Mouse (Mus musculus): ENCODE measurements around the gene Sigirr. TPM values are rescaled to one million over a fixed set of nuclear protein-coding genes. Genes with fewer than 3 reads are reported as not detected.
A peak's percentile ranks its signal among the peaks of the same experiment; 100 is the strongest.

Sigirr gene
- polyA plus RNA-seq, 1 experiment from 2014 or later, result 4.4 TPM

GRCm38 (mm10) chr7:141060426-141061242, 39.7 kb downstream of the Sigirr start, which contains the start of gene B4galnt4:
B4galnt4 (plus strand) TSS chr7:141061104.
- DNase-seq (ENCODE audit: low spot score) (peak; percentile 94), ATAC-seq (ENCODE audit: low read depth) (peak; percentile 98)
- Histone ChIP-seq H3K4me3 (ENCODE audit: low read depth, low read length) (peak within 1 kb of the TSS; percentile 80), H3K4me2 (ENCODE audit: low read depth, low read length) (peak within 1 kb of the TSS; percentile 93), H3K36me3 (ENCODE audit: control insufficient read depth, insufficient read depth, low read length) (peaks cover 19% of the 10 kb centered on the region; the same call in 1 of the 2 replicates), H3K27me3 (replicated peaks; ENCODE audit: control insufficient read depth, insufficient read depth, low read length) (no peaks in the 10 kb centered on the region), H3K27ac (replicated peaks; ENCODE audit: low read depth, low read length) (peak within 1 kb of the TSS; percentile 39; the same call in 1 of the 2 replicates), H3K4me1 (ENCODE audit: control insufficient read depth, insufficient read depth, low read length) (peaks cover 10% of the 10 kb centered on the region), H3K9ac (ENCODE audit: low read depth, low read length) (peak within 1 kb of the TSS; percentile 89), H3K9me3 (ENCODE audit: control insufficient read depth, low read length) (no peaks in the 10 kb centered on the region)
- WGBS, result under 1% methylated on average over 41 of the region's 72 CpGs

- Histone ChIP-seq H3K27ac (replicated peaks; ENCODE audit: low read depth, low read length) (no peak overlapping the region), H3K4me3 (ENCODE audit: low read depth, low read length) (peak overlapping the region; percentile 80), H3K36me3 (ENCODE audit: control insufficient read depth, insufficient read depth, low read length) (peaks cover 12% of the 10 kb centered on the region; the same call in 1 of the 2 replicates), H3K4me1 (ENCODE audit: control insufficient read depth, insufficient read depth, low read length) (peaks cover 10% of the 10 kb centered on the region), H3K9ac (ENCODE audit: low read depth, low read length) (peak overlapping the region; percentile 89; the same call in 1 of the 2 replicates), H3K27me3 (replicated peaks; ENCODE audit: control insufficient read depth, insufficient read depth, low read length) (no peaks in the 10 kb centered on the region), H3K4me2 (ENCODE audit: low read depth, low read length) (peak overlapping the region; percentile 93), H3K9me3 (ENCODE audit: control insufficient read depth, low read length) (no peaks in the 10 kb centered on the region)
- ATAC-seq (ENCODE audit: low read depth) (no peak), DNase-seq (ENCODE audit: low spot score) (no peak)
- 77% methylated on average over 2 of the region's 2 CpGs for WGBS
Observed at GRCm38 (mm10) chr7:141059929-141060328, 40.4 kb downstream of the Sigirr start.

GRCm38 (mm10) chr7:141058601-141059341, 41.6 kb downstream of the Sigirr start:
- Histone ChIP-seq H3K27me3 (replicated peaks; ENCODE audit: control insufficient read depth, insufficient read depth, low read length) (no peaks in the 10 kb centered on the region), H3K4me1 (ENCODE audit: control insufficient read depth, insufficient read depth, low read length) (peaks cover 10% of the 10 kb centered on the region), H3K4me2 (ENCODE audit: low read depth, low read length) (no peak overlapping the region), H3K9me3 (ENCODE audit: control insufficient read depth, low read length) (no peaks in the 10 kb centered on the region), H3K36me3 (ENCODE audit: control insufficient read depth, insufficient read depth, low read length) (0 out of 2 replicates have a peak, but pooled peaks cover 3% of the 10 kb centered on the region), H3K9ac (ENCODE audit: low read depth, low read length) (no peak overlapping the region), H3K27ac (replicated peaks; ENCODE audit: low read depth, low read length) (no peak overlapping the region), H3K4me3 (ENCODE audit: low read depth, low read length) (no peak overlapping the region)
- no peak for DNase-seq (ENCODE audit: low spot score)
- ATAC-seq (ENCODE audit: low read depth), result no peak
- WGBS, result 90% methylated on average over 14 of the region's 14 CpGs

- 96% methylated on average over 1 of the region's 1 CpGs for WGBS
- DNase-seq (ENCODE audit: low spot score), result no peak
- no peak overlapping the region for H3K4me3 ChIP-seq (ENCODE audit: low read depth, low read length)
Observed at GRCm38 (mm10) chr7:141057541-141057940, 42.8 kb downstream of the Sigirr start.

GRCm38 (mm10) chr7:141056976-141057375, 43.4 kb downstream of the Sigirr start:
- Histone ChIP-seq H3K27ac (replicated peaks; ENCODE audit: low read depth, low read length) (no peak overlapping the region), H3K4me3 (ENCODE audit: low read depth, low read length) (no peak overlapping the region), H3K4me1 (ENCODE audit: control insufficient read depth, insufficient read depth, low read length) (peaks cover 10% of the 10 kb centered on the region), H3K4me2 (ENCODE audit: low read depth, low read length) (no peak overlapping the region), H3K9ac (ENCODE audit: low read depth, low read length) (no peak overlapping the region), H3K27me3 (replicated peaks; ENCODE audit: control insufficient read depth, insufficient read depth, low read length) (no peaks in the 10 kb centered on the region), H3K9me3 (ENCODE audit: control insufficient read depth, low read length) (no peaks in the 10 kb centered on the region), H3K36me3 (ENCODE audit: control insufficient read depth, insufficient read depth, low read length) (no peaks in the 10 kb centered on the region)
- WGBS, result 89% methylated on average over 6 of the region's 6 CpGs
- no peak for DNase-seq (ENCODE audit: low spot score)
- ATAC-seq (ENCODE audit: low read depth), result no peak

More at GRCm38 (mm10) chr7:141057541-141057940, 42.8 kb downstream of the Sigirr start:
- no peak overlapping the region for H3K27ac ChIP-seq (replicated peaks; ENCODE audit: low read depth, low read length)
- H3K9me3 ChIP-seq (ENCODE audit: control insufficient read depth, low read length), result no peaks in the 10 kb centered on the region
- no peak overlapping the region for H3K4me2 ChIP-seq (ENCODE audit: low read depth, low read length)
- ATAC-seq (ENCODE audit: low read depth), result no peak
- H3K9ac ChIP-seq (ENCODE audit: low read depth, low read length), result no peak overlapping the region
- peaks cover 10% of the 10 kb centered on the region for H3K4me1 ChIP-seq (ENCODE audit: control insufficient read depth, insufficient read depth, low read length)
- H3K36me3 ChIP-seq (ENCODE audit: control insufficient read depth, insufficient read depth, low read length), result no peaks in the 10 kb centered on the region
- no peaks in the 10 kb centered on the region for H3K27me3 ChIP-seq (replicated peaks; ENCODE audit: control insufficient read depth, insufficient read depth, low read length)

GRCm38 (mm10) chr7:141055785-141056184, 44.6 kb downstream of the Sigirr start:
- no peak overlapping the region for H3K4me2 ChIP-seq (ENCODE audit: low read depth, low read length)
- WGBS, result 81% methylated on average over 4 of the region's 4 CpGs
- no peaks in the 10 kb centered on the region for H3K9me3 ChIP-seq (ENCODE audit: control insufficient read depth, low read length)
- no peak overlapping the region for H3K4me3 ChIP-seq (ENCODE audit: low read depth, low read length)
- H3K9ac ChIP-seq (ENCODE audit: low read depth, low read length), result no peak overlapping the region
- peaks cover 4% of the 10 kb centered on the region; the same call in 1 of the 2 replicates for H3K4me1 ChIP-seq (ENCODE audit: control insufficient read depth, insufficient read depth, low read length)
- H3K27ac ChIP-seq (replicated peaks; ENCODE audit: low read depth, low read length), result no peak overlapping the region
- no peak for ATAC-seq (ENCODE audit: low read depth)
- no peak for DNase-seq (ENCODE audit: low spot score)
- H3K36me3 ChIP-seq (ENCODE audit: control insufficient read depth, insufficient read depth, low read length), result no peaks in the 10 kb centered on the region
- H3K27me3 ChIP-seq (replicated peaks; ENCODE audit: control insufficient read depth, insufficient read depth, low read length), result no peaks in the 10 kb centered on the region

- H3K27ac ChIP-seq (replicated peaks; ENCODE audit: low read depth, low read length), result no peak overlapping the region
Observed at GRCm38 (mm10) chr7:141052421-141052820, 48.0 kb downstream of the Sigirr start.

GRCm38 (mm10) chr7:141052016-141052415, 48.4 kb downstream of the Sigirr start:
- Histone ChIP-seq H3K27ac (replicated peaks; ENCODE audit: low read depth, low read length) (no peak overlapping the region), H3K36me3 (ENCODE audit: control insufficient read depth, insufficient read depth, low read length) (no peaks in the 10 kb centered on the region), H3K4me2 (ENCODE audit: low read depth, low read length) (no peak overlapping the region), H3K9ac (ENCODE audit: low read depth, low read length) (no peak overlapping the region), H3K9me3 (ENCODE audit: control insufficient read depth, low read length) (0 out of 2 replicates have a peak, but pooled peaks cover 3% of the 10 kb centered on the region), H3K4me1 (ENCODE audit: control insufficient read depth, insufficient read depth, low read length) (peaks cover 5% of the 10 kb centered on the region), H3K27me3 (replicated peaks; ENCODE audit: control insufficient read depth, insufficient read depth, low read length) (no peaks in the 10 kb centered on the region), H3K4me3 (ENCODE audit: low read depth, low read length) (no peak overlapping the region)
- WGBS, result 93% methylated on average over 4 of the region's 4 CpGs
- ATAC-seq (ENCODE audit: low read depth) (no peak), DNase-seq (ENCODE audit: low spot score) (no peak)

More at GRCm38 (mm10) chr7:141052421-141052820, 48.0 kb downstream of the Sigirr start:
- 78% methylated on average over 2 of the region's 2 CpGs for WGBS
- Histone ChIP-seq H3K36me3 (ENCODE audit: control insufficient read depth, insufficient read depth, low read length) (no peaks in the 10 kb centered on the region), H3K4me2 (ENCODE audit: low read depth, low read length) (no peak overlapping the region), H3K4me1 (ENCODE audit: control insufficient read depth, insufficient read depth, low read length) (peaks cover under 1% of the 10 kb centered on the region), H3K27me3 (replicated peaks; ENCODE audit: control insufficient read depth, insufficient read depth, low read length) (no peaks in the 10 kb centered on the region), H3K9ac (ENCODE audit: low read depth, low read length) (no peak overlapping the region), H3K4me3 (ENCODE audit: low read depth, low read length) (no peak overlapping the region), H3K9me3 (ENCODE audit: control insufficient read depth, low read length) (0 out of 2 replicates have a peak, but pooled peaks cover 3% of the 10 kb centered on the region)
- DNase-seq (ENCODE audit: low spot score) (no peak), ATAC-seq (ENCODE audit: low read depth) (no peak)
